In genomic region chr14:77845479-77845878, GRCm38 (mm10) we compare ENCODE assay signal across 26 mouse cellular contexts. TPM values are rescaled to one million over a fixed set of nuclear protein-coding genes. Genes with fewer than 3 reads are reported as not detected.
A peak's percentile ranks its signal among the peaks of the same experiment; 100 is the strongest.
DNase-seq lines count a peak whose midpoint lies in the region; ATAC-seq lines count a peak whose summit lies in the region.
"Had no signal": no experiment of that assay in that cellular context is flagged by ENCODE, and none has a peak within 500 bp of the region (broad histone marks: within the 10 kb centered on the region; RNA-seq: fewer than 3 reads in every experiment).

No protein-coding gene starts in this region.

- 80% methylated on average over 1 of the region's 1 CpGs for WGBS in kidney, embryonic 15.5 days

- H3K27me3 ChIP-seq in kidney, embryonic 15.5 days: no peaks in the 10 kb centered on the region
- H3K27me3 ChIP-seq: embryonic facial prominence, embryonic 12.5 days; embryonic facial prominence, embryonic 15.5 days; heart, embryonic 13.5 days had no signal

- DNase-seq in kidney, adult 18-20 months: no peak
- peak; percentile 79 for DNase-seq in 416B (ENCODE audit: low read depth)
- DNase-seq in right cerebral cortex, postnatal 25 days: no peak
- DNase-seq in urinary bladder, postnatal 25 days (ENCODE audit: low spot score): no peak
- DNase-seq: adrenal gland, adult 2 months; adrenal gland, postnatal 14 days; cerebellum, adult 18-20 months; cerebellum, adult 9-10 months; cerebellum, postnatal 14 days; forebrain, postnatal 0 days; gastrocnemius, postnatal 25 days; heart, adult 2 months; heart, postnatal 14 days had no signal

- peaks cover 13% of the 10 kb centered on the region; the same call in 1 of the 2 replicates for H3K4me1 ChIP-seq in kidney, embryonic 15.5 days
- H3K4me1 ChIP-seq: embryonic facial prominence, embryonic 15.5 days; hindbrain, embryonic 10.5 days had no signal

- peak overlapping the region; percentile 54 for H3K27ac ChIP-seq in kidney, embryonic 15.5 days
- H3K27ac ChIP-seq: embryonic facial prominence, embryonic 12.5 days; embryonic facial prominence, embryonic 15.5 days; heart, adult 2 months; heart, embryonic 10.5 days; heart, embryonic 13.5 days; hindbrain, embryonic 10.5 days; hindbrain, embryonic 14.5 days; hindbrain, postnatal 0 days had no signal

- H3K4me2 ChIP-seq in kidney, embryonic 15.5 days: no peak overlapping the region
- H3K4me2 ChIP-seq: embryonic facial prominence, embryonic 12.5 days; embryonic facial prominence, embryonic 15.5 days; heart, embryonic 13.5 days; hindbrain, embryonic 14.5 days had no signal

- no peak for ATAC-seq in kidney, embryonic 15.5 days (replicated peaks; ENCODE audit: low FRiP score)
- ATAC-seq in common myeloid progenitor, adult 5-6 weeks (replicated peaks; ENCODE audit: low read depth, poor library complexity, severe bottlenecking): peak; percentile 90
- 0 out of 2 replicates have a peak, but pooled peaks have one; percentile 29 for ATAC-seq in megakaryocyte-erythroid progenitor cell, adult 5-6 weeks (replicated peaks; ENCODE audit: low FRiP score, low TSS enrichment, poor library complexity, severe bottlenecking)
- ATAC-seq: forebrain, embryonic 14.5 days; forebrain, postnatal 0 days; hindbrain, postnatal 0 days; inflammation-experienced regulatory T-cells, adult 6 months had no signal

- H3K9me3 ChIP-seq in kidney, embryonic 15.5 days (replicated peaks): no peaks in the 10 kb centered on the region
- H3K9me3 ChIP-seq: embryonic facial prominence, embryonic 12.5 days; embryonic facial prominence, embryonic 15.5 days; heart, embryonic 10.5 days; heart, embryonic 13.5 days; hindbrain, embryonic 10.5 days had no signal

- 0 out of 2 replicates have a peak, but pooled peaks cover 3% of the 10 kb centered on the region for H3K36me3 ChIP-seq in kidney, embryonic 15.5 days
- H3K36me3 ChIP-seq: embryonic facial prominence, embryonic 12.5 days; embryonic facial prominence, embryonic 15.5 days; heart, embryonic 10.5 days; hindbrain, embryonic 10.5 days had no signal

- no peak overlapping the region for H3K4me3 ChIP-seq in kidney, embryonic 15.5 days (replicated peaks)
- H3K4me3 ChIP-seq: embryonic facial prominence, embryonic 12.5 days; embryonic facial prominence, embryonic 15.5 days; heart, adult 2 months; heart, embryonic 10.5 days; heart, embryonic 13.5 days; hindbrain, embryonic 10.5 days had no signal

- no peak overlapping the region for H3K9ac ChIP-seq in kidney, embryonic 15.5 days
- H3K9ac ChIP-seq: embryonic facial prominence, embryonic 12.5 days; embryonic facial prominence, embryonic 15.5 days; forebrain, postnatal 0 days; heart, embryonic 13.5 days; hindbrain, embryonic 14.5 days had no signal

RNA-seq across cellular contexts. Expression of gene Dnajc15, which starts 29.4 kb away (rescaled TPM):
- 118 and 136 TPM in 2 replicates for polyA plus RNA-seq in kidney, embryonic 15.5 days (2015; fragmentation: Nextera tagmentation; extraction: Ambion mirVana)
- 36.6 and 67.0 TPM in 2 replicates for total RNA-seq in common myeloid progenitor, adult 5-6 weeks (2017)
- total RNA-seq in megakaryocyte-erythroid progenitor cell, adult 5-6 weeks (2014; fragmentation: Nextera tagmentation): 37.4 and 46.6 TPM in 2 replicates
- total RNA-seq in megakaryocyte-erythroid progenitor cell, adult 5-6 weeks (2017): 30.7 and 45.1 TPM in 2 replicates
- total RNA-seq: MEL had no signal

RNA-seq across cellular contexts. Expression of gene Epsti1, which starts 58.6 kb away (rescaled TPM):
- 0.90 and 1.5 TPM in 2 replicates for polyA plus RNA-seq in kidney, embryonic 15.5 days (2015; fragmentation: Nextera tagmentation; extraction: Ambion mirVana)
- total RNA-seq in common myeloid progenitor, adult 5-6 weeks (2017): 63.5 and 64.7 TPM in 2 replicates
- total RNA-seq in megakaryocyte-erythroid progenitor cell, adult 5-6 weeks (2014; fragmentation: Nextera tagmentation): 0.52 and 1.7 TPM in 2 replicates
- 21.2 and 24.5 TPM in 2 replicates for total RNA-seq in megakaryocyte-erythroid progenitor cell, adult 5-6 weeks (2017)
- total RNA-seq: MEL had no signal
